Mouse (Mus musculus): ENCODE data around the gene Teddm1a. TPM values are rescaled to one million over a fixed set of nuclear protein-coding genes. Genes with fewer than 3 reads are reported as not detected.

Teddm1a gene
- total and polyA plus RNA-seq, 2 experiments from 2014 or later, result not detected

DNA sequence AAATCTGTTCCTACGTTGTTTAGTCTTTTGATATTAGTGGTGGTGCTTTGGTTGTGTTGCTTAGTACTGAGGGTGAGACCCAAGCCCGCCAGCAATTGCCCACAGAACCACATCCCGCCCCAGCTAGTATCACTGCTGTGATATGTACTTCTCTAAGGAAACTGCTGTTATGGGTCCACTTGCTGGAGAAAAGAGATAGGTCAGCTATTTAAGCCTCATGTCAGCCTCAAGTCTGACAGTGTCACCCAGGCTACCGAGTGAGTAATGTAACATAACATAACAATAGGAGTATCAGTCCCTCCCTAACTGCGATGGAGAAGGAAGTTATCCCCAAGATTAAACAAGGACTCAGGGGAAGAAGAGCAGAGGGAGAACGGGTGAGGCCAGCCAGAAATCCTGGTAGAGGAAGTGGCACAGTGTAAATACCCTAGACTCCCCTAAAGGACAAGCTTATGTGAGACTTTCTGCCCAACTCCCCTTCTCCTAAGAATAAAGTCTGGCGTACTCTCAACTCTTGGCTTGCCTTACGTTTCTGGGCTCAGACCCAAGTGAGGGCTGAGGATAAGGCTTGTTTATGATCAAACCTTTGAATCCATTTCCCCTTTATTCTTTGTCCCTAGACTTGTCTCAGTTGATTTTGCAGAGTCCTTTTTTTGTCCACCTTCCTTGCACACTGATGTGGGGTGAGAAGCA, 2.8 kb downstream of the Teddm1a start:
- no peak overlapping the region for H3K4me2 ChIP-seq (ENCODE audit: low read depth, low read length)
- H3K27ac ChIP-seq (ENCODE audit: low read depth), result no peak overlapping the region
- no peak for ATAC-seq (ENCODE audit: insufficient read depth, low read depth)
- H3K9ac ChIP-seq (replicated peaks; ENCODE audit: low read depth, low read length), result no peak overlapping the region
- no peak overlapping the region for H3K4me3 ChIP-seq (ENCODE audit: low read depth, low read length)
- WGBS, result 40% methylated on average over 8 of the region's 8 CpGs
- H3K27me3 ChIP-seq (ENCODE audit: control insufficient read depth, insufficient read depth, low read length), result 0 out of 2 replicates have a peak, but pooled peaks cover 4% of the 10 kb centered on the region
- TF ChIP-seq EP300 (IDR thresholded peaks at IDR 0.05; ENCODE audit: low read depth) (peak; percentile 29; the same call in 1 of the 2 replicates), CTCF (IDR thresholded peaks at IDR 0.05; ENCODE audit: low read depth) (no peak)
- H3K9me3 ChIP-seq (replicated peaks; ENCODE audit: control insufficient read depth, low read length), result no peaks in the 10 kb centered on the region
- no peaks in the 10 kb centered on the region for H3K36me3 ChIP-seq (replicated peaks; ENCODE audit: control insufficient read depth, insufficient read depth, low read length)
- H3K4me1 ChIP-seq (ENCODE audit: control insufficient read depth, insufficient read depth), result no peaks in the 10 kb centered on the region
- DNase-seq (ENCODE audit: low spot score), result peak; percentile 19

DNA sequence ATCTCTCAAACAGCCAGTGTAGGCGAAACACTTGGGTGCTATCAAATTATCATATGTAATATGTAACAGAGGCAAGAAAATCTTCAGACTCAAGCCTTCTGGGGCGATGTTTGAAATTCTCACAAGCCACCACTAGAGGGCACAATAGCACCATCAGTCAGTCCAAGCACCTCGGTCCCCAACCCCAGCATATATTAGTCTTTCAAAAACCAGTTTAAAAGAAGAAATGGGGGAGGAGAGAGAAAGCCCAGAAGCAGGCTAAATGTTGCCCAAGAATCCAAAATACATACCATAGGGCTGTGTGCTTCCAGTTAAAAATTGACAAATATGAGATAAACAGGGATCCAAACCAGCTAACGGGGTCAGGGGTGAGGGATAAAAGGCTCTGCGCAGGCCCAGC, 3.4 kb downstream of the Teddm1a start:
- Histone ChIP-seq H3K9ac (replicated peaks; ENCODE audit: low read depth, low read length) (no peak overlapping the region), H3K4me2 (ENCODE audit: low read depth, low read length) (no peak overlapping the region), H3K36me3 (replicated peaks; ENCODE audit: control insufficient read depth, insufficient read depth, low read length) (no peaks in the 10 kb centered on the region), H3K27ac (ENCODE audit: low read depth) (no peak overlapping the region), H3K27me3 (ENCODE audit: control insufficient read depth, insufficient read depth, low read length) (0 out of 2 replicates have a peak, but pooled peaks cover 4% of the 10 kb centered on the region), H3K4me3 (ENCODE audit: low read depth, low read length) (no peak overlapping the region), H3K4me1 (ENCODE audit: control insufficient read depth, insufficient read depth) (no peaks in the 10 kb centered on the region), H3K9me3 (replicated peaks; ENCODE audit: control insufficient read depth, low read length) (no peaks in the 10 kb centered on the region)
- ATAC-seq (ENCODE audit: insufficient read depth, low read depth) (no peak), DNase-seq (ENCODE audit: low spot score) (peak; percentile 65)
- TF ChIP-seq CTCF (IDR thresholded peaks at IDR 0.05; ENCODE audit: low read depth), result peak; percentile 85
- TF ChIP-seq EP300 (IDR thresholded peaks at IDR 0.05; ENCODE audit: low read depth), result 0 out of 2 replicates have a peak, but pooled peaks have one; percentile 19
- 39% methylated on average over 5 of the region's 5 CpGs for WGBS

DNA sequence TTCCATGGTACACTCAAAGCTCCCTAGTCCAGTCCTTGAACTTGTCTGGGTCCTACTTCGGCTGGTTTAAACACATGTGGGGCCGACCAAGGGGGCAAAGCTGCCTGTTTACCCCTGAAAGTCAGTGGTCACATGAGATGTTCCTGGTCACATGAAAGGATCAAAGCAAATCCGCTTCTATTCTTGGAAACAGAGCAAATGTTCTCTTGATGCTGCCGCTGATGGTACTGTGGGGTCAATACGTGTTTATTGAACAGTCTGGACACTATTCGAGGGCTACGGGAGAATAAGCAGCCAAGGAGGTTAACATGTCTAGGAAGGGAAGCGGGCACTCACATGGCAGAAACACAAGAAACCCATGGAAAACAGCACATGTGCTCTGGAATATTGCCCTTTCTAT, 5.7 kb downstream of the Teddm1a start:
- Histone ChIP-seq H3K4me1 (ENCODE audit: control insufficient read depth, insufficient read depth) (peaks cover 6% of the 10 kb centered on the region), H3K9ac (replicated peaks; ENCODE audit: low read depth, low read length) (no peak overlapping the region), H3K27me3 (ENCODE audit: control insufficient read depth, insufficient read depth, low read length) (no peaks in the 10 kb centered on the region), H3K4me2 (ENCODE audit: low read depth, low read length) (no peak overlapping the region), H3K36me3 (replicated peaks; ENCODE audit: control insufficient read depth, insufficient read depth, low read length) (no peaks in the 10 kb centered on the region), H3K4me3 (ENCODE audit: low read depth, low read length) (no peak overlapping the region), H3K27ac (ENCODE audit: low read depth) (no peak overlapping the region), H3K9me3 (replicated peaks; ENCODE audit: control insufficient read depth, low read length) (no peaks in the 10 kb centered on the region)
- ATAC-seq (ENCODE audit: insufficient read depth, low read depth) (no peak), DNase-seq (ENCODE audit: low spot score) (no peak)
- TF ChIP-seq EP300 (IDR thresholded peaks at IDR 0.05; ENCODE audit: low read depth), result no peak
- no peak for TF ChIP-seq CTCF (IDR thresholded peaks at IDR 0.05; ENCODE audit: low read depth)
- 75% methylated on average over 8 of the region's 8 CpGs for WGBS

DNA sequence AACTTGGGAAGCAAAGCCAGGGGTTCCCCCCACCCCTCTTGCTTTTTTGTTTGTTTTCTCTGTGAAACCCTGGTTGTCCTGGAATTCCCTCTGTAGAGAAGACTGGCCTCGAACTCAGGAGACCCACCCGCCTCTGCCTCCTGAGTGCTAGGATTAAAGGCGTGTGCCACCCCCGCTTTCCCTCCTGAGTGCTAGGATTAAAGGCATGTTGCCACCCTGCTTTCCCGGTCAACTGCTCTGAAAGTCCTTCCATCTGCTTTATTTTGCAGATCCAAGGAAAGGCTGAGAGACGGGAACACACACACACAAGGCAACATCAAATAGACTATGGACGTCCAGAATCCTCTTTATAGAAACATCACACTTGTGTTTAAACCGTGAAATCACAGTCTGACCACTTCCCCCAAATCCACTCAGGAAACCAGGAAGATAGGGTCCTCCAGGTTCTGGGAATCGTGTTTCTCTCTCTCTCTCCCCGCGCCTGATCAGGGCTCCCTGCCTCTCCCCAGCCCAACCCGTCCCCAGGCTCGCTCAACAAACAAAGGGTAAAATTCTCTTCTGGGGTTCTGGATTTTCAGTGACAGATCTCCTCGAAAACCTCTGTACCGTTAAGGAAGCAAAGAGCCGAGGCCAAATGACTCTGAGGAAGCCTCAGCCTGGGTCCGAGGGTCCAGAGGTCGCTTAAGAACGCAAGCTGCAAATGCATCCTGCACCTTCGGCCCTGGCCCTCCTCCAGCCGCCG, 7.6 kb downstream of the Teddm1a start:
- peaks cover 6% of the 10 kb centered on the region for H3K4me1 ChIP-seq (ENCODE audit: control insufficient read depth, insufficient read depth)
- H3K9ac ChIP-seq (replicated peaks; ENCODE audit: low read depth, low read length), result peak overlapping the region; percentile 94
- peak overlapping the region; percentile 81 for H3K4me3 ChIP-seq (ENCODE audit: low read depth, low read length)
- no peaks in the 10 kb centered on the region for H3K27me3 ChIP-seq (ENCODE audit: control insufficient read depth, insufficient read depth, low read length)
- TF ChIP-seq EP300 (IDR thresholded peaks at IDR 0.05; ENCODE audit: low read depth) (no peak), CTCF (IDR thresholded peaks at IDR 0.05; ENCODE audit: low read depth) (no peak)
- ATAC-seq (ENCODE audit: insufficient read depth, low read depth), result no peak
- peaks cover 17% of the 10 kb centered on the region for H3K36me3 ChIP-seq (replicated peaks; ENCODE audit: control insufficient read depth, insufficient read depth, low read length)
- 20% methylated on average over 22 of the region's 22 CpGs for WGBS
- H3K4me2 ChIP-seq (ENCODE audit: low read depth, low read length), result peak overlapping the region; percentile 81
- H3K27ac ChIP-seq (ENCODE audit: low read depth), result peak overlapping the region; percentile 68
- no peak for DNase-seq (ENCODE audit: low spot score)
- H3K9me3 ChIP-seq (replicated peaks; ENCODE audit: control insufficient read depth, low read length), result no peaks in the 10 kb centered on the region

DNA sequence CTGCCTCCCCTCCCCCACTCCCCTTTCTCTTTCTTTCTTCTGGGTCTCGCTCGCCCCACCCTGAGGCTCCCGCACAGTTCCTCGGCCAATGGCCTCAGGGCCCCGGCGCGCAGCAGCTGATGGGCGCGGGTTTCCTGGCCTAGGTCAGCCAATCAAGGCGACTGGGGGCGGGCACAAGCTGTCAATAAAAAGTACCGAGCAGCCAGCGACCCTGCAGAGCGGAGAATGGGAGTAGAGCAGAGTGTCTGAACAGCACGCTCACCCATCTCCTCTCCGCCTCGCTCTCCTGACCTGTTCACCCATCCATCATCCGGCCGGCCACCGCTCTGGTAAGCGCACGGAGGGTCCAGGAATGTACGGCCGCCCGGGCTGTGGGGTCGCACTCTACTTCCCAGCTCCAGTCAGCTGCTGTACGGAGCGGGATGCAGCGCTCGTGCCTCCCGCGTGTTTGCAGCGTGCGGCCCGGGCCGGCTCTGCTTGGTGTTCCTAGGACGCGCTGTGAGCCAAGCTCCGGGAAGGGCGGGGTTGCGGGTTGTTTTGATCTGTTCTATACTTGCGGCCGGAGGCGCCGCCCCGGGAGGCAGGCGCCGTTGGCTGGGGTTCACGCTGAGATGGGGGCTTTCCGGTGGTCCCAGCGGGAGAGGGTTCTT, 8.3 kb downstream of the Teddm1a start, which contains the start of the genes Glul and Teddm2:
Gene Glul (plus strand): TSS at position 214 of the 650 bp plus-strand sequence.
Gene Teddm2 (minus strand): TSS at position 498 of the 650 bp plus-strand sequence.
- WGBS, result under 1% methylated on average over 51 of the region's 51 CpGs

More for the DNA sequence above, 8.3 kb downstream of the Teddm1a start, which contains the start of the genes Glul and Teddm2:
- TF ChIP-seq EP300 (IDR thresholded peaks at IDR 0.05; ENCODE audit: low read depth) (peak; percentile 47; the same call in 1 of the 2 replicates), CTCF (IDR thresholded peaks at IDR 0.05; ENCODE audit: low read depth) (no peak)
- Histone ChIP-seq H3K27me3 (ENCODE audit: control insufficient read depth, insufficient read depth, low read length) (no peaks in the 10 kb centered on the region), H3K4me2 (ENCODE audit: low read depth, low read length) (peak within 1 kb of the TSS; percentile 81), H3K9me3 (replicated peaks; ENCODE audit: control insufficient read depth, low read length) (no peaks in the 10 kb centered on the region), H3K27ac (ENCODE audit: low read depth) (peak within 1 kb of the TSS; percentile 94), H3K4me3 (ENCODE audit: low read depth, low read length) (peak within 1 kb of the TSS; percentile 81), H3K36me3 (replicated peaks; ENCODE audit: control insufficient read depth, insufficient read depth, low read length) (peaks cover 24% of the 10 kb centered on the region), H3K4me1 (ENCODE audit: control insufficient read depth, insufficient read depth) (peaks cover 6% of the 10 kb centered on the region), H3K9ac (replicated peaks; ENCODE audit: low read depth, low read length) (peak within 1 kb of the TSS; percentile 94)
- DNase-seq (ENCODE audit: low spot score) (peak; percentile 98), ATAC-seq (ENCODE audit: insufficient read depth, low read depth) (peak; percentile 96)
